Mouse (Mus musculus) gastrocnemius, adult 8-10 months (tissue): Measurements from ENCODE around the gene Crkl. TPM values are rescaled to one million over a fixed set of nuclear protein-coding genes. Genes with fewer than 3 reads are reported as not detected.

ENCODE experiments used
- DNase-seq, 2 experiments: peaks; one replicate each; pipeline ENCODE4 v3.0.0; 2022; ENCODE audit warnings: low spot score in 2 of 2
- total RNA-seq, 4 experiments: library from RNA; stranded (reverse); gene quantifications; 2 replicates each; pipeline ENCODE4 v1.2.4; 2022

Gene Crkl
- total RNA-seq, 4 experiments from 2014 or later, result 20.9 to 29.2 (median 22.4) TPM

- no peak for DNase-seq
Observed at GRCm38 (mm10) chr16:17528276-17528675, 76.5 kb downstream of the Crkl start.

GRCm38 (mm10) chr16:17529981-17530586 is 78.3 kb downstream of the Crkl start:
- no peak for DNase-seq

- peak; percentile 95 to 96 for DNase-seq
Observed at GRCm38 (mm10) chr16:17530640-17531288, 79.0 kb downstream of the Crkl start, which contains the start of gene Thap7. Thap7 (minus strand) TSS chr16:17531136.

GRCm38 (mm10) chr16:17532271-17532670 is 80.5 kb downstream of the Crkl start:
- no peak for DNase-seq

- no peak for DNase-seq
Observed at GRCm38 (mm10) chr16:17532676-17533329, 81.0 kb downstream of the Crkl start.

GRCm38 (mm10) chr16:17536584-17536983 is 84.8 kb downstream of the Crkl start:
- DNase-seq, result no peak

Other genes starting within 250 kb of the Crkl start
- 100 to 1,000 TPM; 119 to 134 (median 127) TPM for gene Ube2l3, start 249.3 kb upstream of the Crkl start, total RNA-seq
- gene Rimbp3, start 243.4 kb upstream of the Crkl start, total RNA-seq, result under 1 TPM in 2 of 4 experiments, not detected in 2; 0.05 TPM
- 1 to 10 TPM; 1.1 to 1.5 (median 1.4) TPM for gene Hic2, start 218.4 kb upstream of the Crkl start, total RNA-seq
- under 1 TPM in 3 of 4 experiments, not detected in 1; 0.58 to 0.91 (median 0.74) TPM for gene Tmem191c, start 175.9 kb upstream of the Crkl start, total RNA-seq
- gene Serpind1, start 120.6 kb upstream of the Crkl start, total RNA-seq, result not detected
- 10 to 100 TPM; 17.1 to 21.0 (median 18.9) TPM for gene Snap29, start 46.0 kb upstream of the Crkl start, total RNA-seq
- gene Pi4ka, start 45.7 kb upstream of the Crkl start, total RNA-seq, result 10 to 100 TPM; 21.0 to 24.0 (median 22.1) TPM
- gene Aifm3, start 37.6 kb downstream of the Crkl start, total RNA-seq, result under 1 TPM; 0.12 to 0.70 (median 0.28) TPM
- gene Lztr1, start 56.7 kb downstream of the Crkl start, total RNA-seq, result 10 to 100 TPM; 20.3 to 26.1 (median 23.5) TPM
- 10 to 100 TPM; 13.7 to 16.0 (median 15.1) TPM for gene Thap7, start 79.1 kb downstream of the Crkl start, total RNA-seq
- 1 to 10 TPM in 3 of 4 experiments, under 1 TPM in 1; 0.85 to 1.9 (median 1.8) TPM for gene Lrrc74b, start 109.3 kb downstream of the Crkl start, total RNA-seq
- 10 to 100 TPM in 3 of 4 experiments, 1 to 10 TPM in 1; 9.0 to 12.5 (median 11.3) TPM for gene P2rx6, start 109.9 kb downstream of the Crkl start, total RNA-seq
- under 1 TPM in 2 of 4 experiments, not detected in 2; 0.19 to 0.40 TPM for gene Slc7a4, start 131.2 kb downstream of the Crkl start, total RNA-seq
- gene Smpd4, start 167.4 kb downstream of the Crkl start, total RNA-seq, result 10 to 100 TPM in 3 of 4 experiments, 1 to 10 TPM in 1; 8.8 to 13.8 (median 12.1) TPM
- under 1 TPM in 2 of 4 experiments, not detected in 2; 0.41 to 0.81 TPM for gene Ccdc74a, start 194.5 kb downstream of the Crkl start, total RNA-seq